ENCODE assay signal across 17 mouse cellular contexts in genomic region chr19:28900771-28901170, GRCm38 (mm10).
DNase-seq lines count a peak whose midpoint lies in the region; TF ChIP-seq lines count a peak whose summit lies in the region.
"Had no signal": no experiment of that assay in that cellular context is flagged by ENCODE, and none has a peak within 500 bp of the region (broad histone marks: within the 10 kb centered on the region; RNA-seq: fewer than 3 reads in every experiment).

No protein-coding gene starts in this region.

- no peak for DNase-seq in layer of hippocampus, adult 2 months (ENCODE audit: low spot score in 2 of 2)
- no peak for DNase-seq in layer of hippocampus, postnatal 36 days
- no peak for DNase-seq in left cerebral cortex, adult 2 months (ENCODE audit: extremely low spot score in 1 of 2, low spot score in 2 of 2)
- DNase-seq in left cerebral cortex, postnatal 4 days = no peak
- DNase-seq in brain, adult 2 months (ENCODE audit: low read depth, low spot score) = peak; percentile 57
- no peak for DNase-seq in urinary bladder, postnatal 25 days (ENCODE audit: low spot score)
- DNase-seq: adrenal gland, adult 2 months; adrenal gland, adult 8-10 months; adrenal gland, postnatal 10 days; adrenal gland, postnatal 14 days; adrenal gland, postnatal 25 days; adrenal gland, postnatal 36 days; B cell, adult 2 months; cerebellum, adult 11 months; cerebellum, adult 11-12 months; cerebellum, adult 18-20 months; cerebellum, adult 2 months had no signal

- intact Hi-C loops in left cerebral cortex, adult 2 months (cut with DNase I) = no loop called here
- intact Hi-C loops in left cerebral cortex, postnatal 4 days (cut with DNase I) = no loop called here

- no peak overlapping the region for H3K4me3 ChIP-seq in layer of hippocampus, adult 2 months
- H3K4me3 ChIP-seq in left cerebral cortex, adult 2 months = no peak overlapping the region

- TF ChIP-seq CTCF in layer of hippocampus, adult 2 months (conservative IDR thresholded peaks at IDR 0.05) = no peak
- TF ChIP-seq CTCF in left cerebral cortex, adult 2 months (IDR thresholded peaks at IDR 0.05) = no peak

- peak overlapping the region; percentile 86 for H3K27ac ChIP-seq in layer of hippocampus, adult 2 months
- H3K27ac ChIP-seq in left cerebral cortex, adult 2 months = peak overlapping the region; percentile 67
